Mouse (Mus musculus) hindbrain, embryonic 14.5 days (tissue): ENCODE data around the gene Zfp366. TPM values are rescaled to one million over a fixed set of nuclear protein-coding genes. Genes with fewer than 3 reads are reported as not detected.

Experiments used
- ATAC-seq: fragments of 200-750 bp; cut with Nextera tagmentation; 2 replicates; pipeline ENCODE4 v1.8.0; 2017; ENCODE audit warnings: moderate number of reproducible peaks, mild to moderate bottlenecking, moderate TSS enrichment, moderate library complexity; ENCODE audit not compliant: low FRiP score
- DNase-seq: peaks from one replicate; pipeline ENCODE4 v3.0.0-alpha.2; 2015; ENCODE audit warnings: low spot score
- H3K27ac ChIP-seq: fragments of 300-500 bp; sonication (generic); 2 replicates; pipeline ENCODE4 v1.5.1; 2014; ENCODE audit warnings: mild to moderate bottlenecking, moderate library complexity
- H3K27me3 ChIP-seq: fragments of 300-500 bp; sonication (generic); 2 replicates; pipeline ENCODE4 v1.6.1; 2014; ENCODE audit warnings: mild to moderate bottlenecking, low read length, mixed read lengths; ENCODE audit not compliant: control insufficient read depth, insufficient read depth
- H3K36me3 ChIP-seq: fragments of 300-500 bp; sonication (generic); replicated peaks from 2 replicates; pipeline ENCODE4 v1.6.1; 2014; ENCODE audit not compliant: control insufficient read depth, insufficient read depth
- H3K4me1 ChIP-seq: fragments of 300-500 bp; sonication (generic); replicated peaks from 2 replicates; pipeline ENCODE4 v1.6.1; 2014; ENCODE audit warnings: antibody characterized with exemption, low read length, mixed read lengths; ENCODE audit not compliant: control insufficient read depth, insufficient read depth
- H3K4me2 ChIP-seq: fragments of 300-500 bp; sonication (generic); replicated peaks from 2 replicates; pipeline ENCODE4 v1.6.1; 2014; ENCODE audit warnings: mild to moderate bottlenecking, moderate library complexity
- H3K4me3 ChIP-seq: fragments of 300-500 bp; sonication (generic); replicated peaks from 2 replicates; pipeline ENCODE4 v1.5.1; 2014; ENCODE audit warnings: mild to moderate bottlenecking, low read length
- H3K9ac ChIP-seq: fragments of 300-500 bp; sonication (generic); 2 replicates; pipeline ENCODE4 v1.6.1; 2014
- H3K9me3 ChIP-seq: fragments of 300-500 bp; sonication (generic); 2 replicates; pipeline ENCODE4 v1.6.1; 2016; ENCODE audit warnings: low read length; ENCODE audit not compliant: control insufficient read depth
- WGBS: fragments of 180-500 bp; shearing (Covaris S2); extraction: QIAGEN DNeasy Blood & Tissue Kit; methylation state at CpG from one replicate; pipeline ENCODE4 v1.1.7; 2014; 5-methylcytosine and 5-hydroxymethylcytosine counted together
- polyA plus RNA-seq: library from polyadenylated mRNA; unstranded; fragments of >200 nt; fragmentation: Nextera tagmentation; extraction: Ambion mirVana; gene quantifications from 2 replicates; pipeline ENCODE4 v1.2.1, GENCODE M21; 2014

The Zfp366 gene
- polyA plus RNA-seq, 1 experiment from 2014 or later: 1.3 TPM

DNA sequence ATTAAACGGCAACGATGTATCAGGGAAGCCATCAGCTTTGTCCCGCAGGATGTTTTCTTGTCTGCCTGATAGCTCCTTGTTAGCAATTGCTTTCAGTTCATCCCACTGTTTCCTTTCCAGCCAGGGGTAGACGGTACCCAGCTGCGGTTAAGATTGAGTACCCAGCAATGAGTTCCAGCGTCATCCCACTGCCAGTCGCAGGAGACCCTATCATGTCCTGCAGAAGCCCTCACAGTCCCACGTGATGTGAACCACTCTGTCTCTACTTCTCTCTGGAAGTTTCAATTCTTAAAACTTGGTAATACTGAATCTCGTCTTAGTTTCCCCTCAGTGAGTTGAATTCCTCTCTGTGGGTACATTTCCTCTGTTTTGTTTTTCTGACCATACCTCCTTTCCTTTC, 103.2 kb downstream of the Zfp366 start:
- no peak overlapping the region for H3K9ac ChIP-seq
- DNase-seq (no peak), ATAC-seq (no peak)
- no peak overlapping the region for H3K27ac ChIP-seq
- H3K4me3 ChIP-seq: no peak overlapping the region
- no peaks in the 10 kb centered on the region for H3K27me3 ChIP-seq
- peaks cover 14% of the 10 kb centered on the region for H3K4me1 ChIP-seq
- H3K9me3 ChIP-seq: no peaks in the 10 kb centered on the region
- WGBS: 88% methylated on average over 9 of the region's 9 CpGs
- H3K4me2 ChIP-seq: no peak overlapping the region
- no peaks in the 10 kb centered on the region for H3K36me3 ChIP-seq

DNA sequence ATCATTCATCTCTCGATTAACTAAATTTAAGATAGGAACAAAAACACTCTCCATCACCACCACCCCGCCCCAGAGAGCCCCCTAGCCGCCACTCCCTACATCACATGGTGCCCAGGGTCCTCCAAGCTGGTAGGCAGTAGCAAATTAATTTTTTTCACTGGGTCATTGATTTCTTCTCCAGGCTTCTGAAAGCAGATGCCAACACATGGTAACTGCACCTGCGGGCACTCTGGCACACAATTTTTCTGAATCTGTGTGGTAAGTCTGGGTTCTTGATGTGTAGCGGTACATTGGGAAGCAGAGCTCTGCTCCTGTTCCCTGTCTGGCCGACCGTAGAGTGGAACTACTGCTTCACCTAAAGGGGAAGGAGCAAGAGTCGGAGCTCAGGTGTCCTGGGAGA, 106.1 kb downstream of the Zfp366 start:
- DNase-seq (no peak), ATAC-seq (no peak)
- H3K4me1 ChIP-seq: peaks cover under 1% of the 10 kb centered on the region; the same call in 1 of the 2 replicates
- H3K36me3 ChIP-seq: no peaks in the 10 kb centered on the region
- WGBS: 92% methylated on average over 8 of the region's 8 CpGs
- H3K4me3 ChIP-seq: no peak overlapping the region
- H3K9me3 ChIP-seq: no peaks in the 10 kb centered on the region
- H3K4me2 ChIP-seq: no peak overlapping the region
- no peak overlapping the region for H3K27ac ChIP-seq
- no peak overlapping the region for H3K9ac ChIP-seq
- H3K27me3 ChIP-seq: no peaks in the 10 kb centered on the region

GRCm38 (mm10) chr13:99294176-99294575, 109.6 kb downstream of the Zfp366 start:
- no peak overlapping the region for H3K4me3 ChIP-seq
- no peaks in the 10 kb centered on the region for H3K36me3 ChIP-seq
- no peaks in the 10 kb centered on the region for H3K4me1 ChIP-seq
- no peak for ATAC-seq
- no peak overlapping the region for H3K9ac ChIP-seq
- H3K27me3 ChIP-seq: no peaks in the 10 kb centered on the region
- no peaks in the 10 kb centered on the region for H3K9me3 ChIP-seq
- DNase-seq: no peak
- 95% methylated on average over 13 of the region's 13 CpGs for WGBS
- H3K27ac ChIP-seq: no peak overlapping the region
- H3K4me2 ChIP-seq: no peak overlapping the region

GRCm38 (mm10) chr13:99299921-99300320, 115.3 kb downstream of the Zfp366 start:
- no peak for DNase-seq
- no peaks in the 10 kb centered on the region for H3K36me3 ChIP-seq
- 81% methylated on average over 5 of the region's 5 CpGs for WGBS
- no peak overlapping the region for H3K4me3 ChIP-seq
- no peak overlapping the region for H3K27ac ChIP-seq
- no peaks in the 10 kb centered on the region for H3K9me3 ChIP-seq
- no peaks in the 10 kb centered on the region for H3K27me3 ChIP-seq
- no peak overlapping the region for H3K9ac ChIP-seq
- no peak for ATAC-seq
- H3K4me2 ChIP-seq: no peak overlapping the region
- no peaks in the 10 kb centered on the region; the same call in 1 of the 2 replicates for H3K4me1 ChIP-seq

Other genes starting within 250 kb of the Zfp366 start
- gene 1700024P04Rik, start 200.3 kb upstream of the Zfp366 start, polyA plus RNA-seq: not detected in 2 replicates
- 58.0 and 58.5 TPM in 2 replicates for gene Ptcd2, start 159.9 kb downstream of the Zfp366 start, polyA plus RNA-seq
- 40.0 and 40.9 TPM in 2 replicates for gene Mrps27, start 160.0 kb downstream of the Zfp366 start, polyA plus RNA-seq